14 mouse cellular contexts compared by ENCODE assay signal in genomic region chr4:66856992-66857391, GRCm38 (mm10).
"Had no signal": no experiment of that assay in that cellular context is flagged by ENCODE, and none has a peak within 500 bp of the region (broad histone marks: within the 10 kb centered on the region; RNA-seq: fewer than 3 reads in every experiment).

No protein-coding gene starts in this region.

- H3K4me3 ChIP-seq: limb, embryonic 13.5 days; liver, embryonic 15.5 days; lung, embryonic 15.5 days; megakaryocyte, embryonic 14.5 days; midbrain, embryonic 15.5 days; neural tube, embryonic 12.5 days; stomach, embryonic 15.5 days had no signal

- H3K36me3 ChIP-seq: limb, embryonic 13.5 days; liver, embryonic 15.5 days; lung, embryonic 15.5 days; midbrain, embryonic 15.5 days; neural tube, embryonic 12.5 days; stomach, embryonic 15.5 days had no signal

- H3K4me1 ChIP-seq: limb, embryonic 13.5 days; liver, embryonic 15.5 days; lung, embryonic 15.5 days; megakaryocyte, embryonic 14.5 days; midbrain, embryonic 15.5 days; neural tube, embryonic 12.5 days; stomach, embryonic 15.5 days had no signal

- H3K9ac ChIP-seq: limb, embryonic 13.5 days; liver, embryonic 15.5 days; lung, embryonic 15.5 days; midbrain, embryonic 15.5 days; neural tube, embryonic 12.5 days; stomach, embryonic 15.5 days had no signal

- H3K27ac ChIP-seq: limb, embryonic 13.5 days; liver, embryonic 15.5 days; lung, embryonic 15.5 days; midbrain, embryonic 15.5 days; neural tube, embryonic 12.5 days; stomach, embryonic 15.5 days had no signal

- H3K4me2 ChIP-seq: limb, embryonic 13.5 days; liver, embryonic 11.5 days; liver, embryonic 15.5 days; lung, embryonic 15.5 days; midbrain, embryonic 11.5 days; midbrain, embryonic 15.5 days; neural tube, embryonic 12.5 days; stomach, embryonic 15.5 days had no signal

- H3K27me3 ChIP-seq: limb, embryonic 13.5 days; liver, embryonic 15.5 days; lung, embryonic 15.5 days; megakaryocyte, embryonic 14.5 days; midbrain, embryonic 15.5 days; neural tube, embryonic 12.5 days; stomach, embryonic 15.5 days had no signal

- H3K9me3 ChIP-seq: limb, embryonic 13.5 days; liver, embryonic 15.5 days; lung, embryonic 15.5 days; megakaryocyte, embryonic 14.5 days; midbrain, embryonic 15.5 days; neural tube, embryonic 12.5 days; stomach, embryonic 15.5 days had no signal

- ATAC-seq: midbrain, embryonic 15.5 days had no signal

- DNase-seq: kidney, adult 18-20 months; kidney, postnatal 14 days; left cerebral cortex, postnatal 4 days; right cerebral cortex, postnatal 14 days; thymus, postnatal 36 days had no signal
